Mouse (Mus musculus) kidney, embryonic 16.5 days (tissue): ENCODE results near the gene 1700001C02Rik. TPM values are rescaled to one million over a fixed set of nuclear protein-coding genes. Genes with fewer than 3 reads are reported as not detected.

Experiments used
- ATAC-seq: fragments of 200-750 bp; cut with Nextera tagmentation; 2 replicates; pipeline ENCODE4 v1.8.0; 2017; ENCODE audit warnings: moderate TSS enrichment; ENCODE audit not compliant: low FRiP score, low TSS enrichment
- H3K27ac ChIP-seq: fragments of 300-500 bp; sonication (generic); 2 replicates; pipeline ENCODE4 v1.5.1; 2014; ENCODE audit warnings: low read length
- H3K27me3 ChIP-seq: fragments of 300-500 bp; sonication (generic); 2 replicates; pipeline ENCODE4 v1.6.1; 2014; ENCODE audit warnings: low read length, control low read depth, mixed read lengths; ENCODE audit not compliant: insufficient read depth
- H3K36me3 ChIP-seq: fragments of 300-500 bp; sonication (generic); 2 replicates; pipeline ENCODE4 v1.6.1; 2014; ENCODE audit warnings: low read length, control low read depth, mixed read lengths; ENCODE audit not compliant: insufficient read depth
- H3K4me1 ChIP-seq: fragments of 300-500 bp; sonication (generic); 2 replicates; pipeline ENCODE4 v1.6.1; 2014; ENCODE audit warnings: low read length, control low read depth, mixed read lengths; ENCODE audit not compliant: insufficient read depth
- H3K4me2 ChIP-seq: fragments of 300-500 bp; sonication (generic); replicated peaks from 2 replicates; pipeline ENCODE4 v1.6.1; 2014; ENCODE audit warnings: low read depth, low read length
- H3K4me3 ChIP-seq: fragments of 300-500 bp; sonication (generic); 2 replicates; pipeline ENCODE4 v1.5.1; 2014; ENCODE audit warnings: mild to moderate bottlenecking, low read length
- H3K9ac ChIP-seq: fragments of 300-500 bp; sonication (generic); replicated peaks from 2 replicates; pipeline ENCODE4 v1.6.1; 2014; ENCODE audit warnings: low read length
- H3K9me3 ChIP-seq: fragments of 300-500 bp; sonication (generic); 2 replicates; pipeline ENCODE4 v1.6.1; 2016; ENCODE audit warnings: low read length, control low read depth
- WGBS: fragments of 180-500 bp; shearing (Covaris S2); extraction: QIAGEN DNeasy Blood & Tissue Kit; methylation state at CpG from one replicate; pipeline ENCODE4 v1.1.7; 2014; 5-methylcytosine and 5-hydroxymethylcytosine counted together
- polyA plus RNA-seq: library from polyadenylated mRNA; unstranded; fragments of >200 nt; fragmentation: Nextera tagmentation; extraction: Ambion mirVana; gene quantifications from 2 replicates; pipeline ENCODE4 v1.2.1, GENCODE M21; 2015

The 1700001C02Rik gene
- polyA plus RNA-seq: not detected in 2 replicates

GRCm38 (mm10) chr5:30465861-30466260 lies at the start of gene 1700001C02Rik:
1700001C02Rik (plus strand) TSS chr5:30466047.
- Histone ChIP-seq H3K36me3 (no peaks in the 10 kb centered on the region), H3K4me3 (peak within 1 kb of the TSS; percentile 41), H3K4me2 (peak within 1 kb of the TSS; percentile 70), H3K9ac (no peak within 1 kb of the TSS; the same call in 1 of the 2 replicates), H3K27ac (no peak within 1 kb of the TSS), H3K9me3 (no peaks in the 10 kb centered on the region), H3K4me1 (no peaks in the 10 kb centered on the region), H3K27me3 (peaks cover 14% of the 10 kb centered on the region)
- WGBS: 9% methylated on average over 20 of the region's 21 CpGs
- ATAC-seq: peak; percentile 71; the same call in 1 of the 2 replicates

GRCm38 (mm10) chr5:30416665-30417064 lies 49.2 kb upstream of the 1700001C02Rik start:
- no peaks in the 10 kb centered on the region for H3K27me3 ChIP-seq
- H3K4me3 ChIP-seq: no peak overlapping the region
- ATAC-seq: no peak
- no peak overlapping the region for H3K27ac ChIP-seq
- H3K9me3 ChIP-seq: no peaks in the 10 kb centered on the region
- 72% methylated on average over 5 of the region's 5 CpGs for WGBS
- no peaks in the 10 kb centered on the region for H3K4me1 ChIP-seq
- H3K36me3 ChIP-seq: no peaks in the 10 kb centered on the region
- H3K9ac ChIP-seq: no peak overlapping the region
- no peak overlapping the region for H3K4me2 ChIP-seq

GRCm38 (mm10) chr5:30423121-30423520 lies 42.7 kb upstream of the 1700001C02Rik start:
- no peak overlapping the region for H3K27ac ChIP-seq
- no peak overlapping the region for H3K4me2 ChIP-seq
- no peaks in the 10 kb centered on the region for H3K9me3 ChIP-seq
- ATAC-seq: no peak
- H3K4me1 ChIP-seq: peaks cover 5% of the 10 kb centered on the region; the same call in 1 of the 2 replicates
- H3K36me3 ChIP-seq: no peaks in the 10 kb centered on the region
- H3K27me3 ChIP-seq: no peaks in the 10 kb centered on the region
- no peak overlapping the region for H3K9ac ChIP-seq
- no peak overlapping the region for H3K4me3 ChIP-seq
- 80% methylated on average over 4 of the region's 4 CpGs for WGBS

DNA sequence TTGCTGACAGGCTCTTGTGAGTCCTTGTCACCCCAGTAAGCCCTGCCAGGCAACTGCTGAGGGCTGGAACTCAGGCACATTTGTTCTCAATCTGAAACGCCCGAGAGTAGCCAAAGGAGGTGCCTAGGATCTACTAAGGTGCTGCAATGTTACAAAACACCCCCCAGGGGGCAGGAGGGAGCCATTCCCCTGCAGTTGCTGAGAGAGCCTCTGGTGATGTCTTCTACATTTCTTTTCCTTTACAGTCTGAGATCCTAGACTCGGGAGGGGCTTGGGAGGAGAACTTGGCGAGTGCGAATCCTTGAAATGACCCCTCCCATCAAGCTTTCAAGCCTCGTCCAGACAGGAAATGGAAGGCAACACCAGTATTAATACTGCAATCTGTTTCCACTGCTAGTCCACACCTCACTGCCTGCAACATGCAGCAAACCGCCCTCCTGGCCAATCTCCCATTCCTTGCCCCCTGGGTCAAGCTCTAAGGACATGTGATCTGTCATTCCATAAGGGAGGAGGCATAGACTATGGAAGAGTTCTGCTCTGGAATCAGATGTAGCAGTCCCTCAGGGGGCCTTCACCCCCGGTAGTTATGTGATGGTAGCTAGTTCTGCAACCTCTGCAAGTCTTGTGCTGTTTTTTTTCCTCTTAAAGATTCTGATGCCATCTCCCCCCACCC lies 42.1 kb upstream of the 1700001C02Rik start:
- H3K36me3 ChIP-seq: no peaks in the 10 kb centered on the region
- WGBS: 13% methylated on average over 8 of the region's 8 CpGs
- H3K27ac ChIP-seq: no peak overlapping the region
- H3K9me3 ChIP-seq: no peaks in the 10 kb centered on the region
- ATAC-seq: no peak; the same call in 1 of the 2 replicates
- H3K4me1 ChIP-seq: peaks cover 5% of the 10 kb centered on the region; the same call in 1 of the 2 replicates
- H3K4me2 ChIP-seq: no peak overlapping the region
- no peak overlapping the region for H3K9ac ChIP-seq
- no peak overlapping the region for H3K4me3 ChIP-seq
- no peaks in the 10 kb centered on the region for H3K27me3 ChIP-seq

- WGBS: 86% methylated on average over 6 of the region's 6 CpGs
- H3K9ac ChIP-seq: no peak overlapping the region
- H3K27me3 ChIP-seq: no peaks in the 10 kb centered on the region
- peaks cover 5% of the 10 kb centered on the region; the same call in 1 of the 2 replicates for H3K4me1 ChIP-seq
- no peak overlapping the region for H3K27ac ChIP-seq
- ATAC-seq: no peak
- no peak overlapping the region for H3K4me3 ChIP-seq
- no peak overlapping the region for H3K4me2 ChIP-seq
- H3K36me3 ChIP-seq: no peaks in the 10 kb centered on the region
- H3K9me3 ChIP-seq: no peaks in the 10 kb centered on the region
These were observed 38.4 kb upstream of the 1700001C02Rik start for GRCm38 (mm10) chr5:30427406-30427805.

DNA sequence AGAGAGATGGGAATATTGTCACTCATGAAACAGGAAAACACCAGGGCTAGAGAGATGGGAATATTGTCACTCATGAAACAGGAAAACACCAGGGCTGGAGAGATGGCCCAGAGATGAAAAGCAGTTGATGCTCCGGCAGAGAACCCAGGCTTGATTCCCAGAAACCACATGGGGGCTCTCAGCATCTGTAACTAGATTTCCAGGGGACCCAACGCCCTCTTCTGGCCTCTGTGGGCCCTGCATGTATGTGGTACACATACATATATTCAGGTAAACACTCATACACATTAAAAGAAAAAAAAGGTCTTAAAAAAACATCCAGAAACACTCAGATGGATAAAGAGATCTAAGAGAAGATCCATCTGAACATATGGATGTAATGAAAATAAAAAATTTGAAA lies 26.9 kb upstream of the 1700001C02Rik start:
- ATAC-seq: no peak

GRCm38 (mm10) chr5:30440308-30440906 lies 25.4 kb upstream of the 1700001C02Rik start:
- ATAC-seq: no peak
- Histone ChIP-seq H3K4me2 (no peak overlapping the region), H3K4me1 (no peaks in the 10 kb centered on the region), H3K27me3 (no peaks in the 10 kb centered on the region), H3K9ac (no peak overlapping the region), H3K4me3 (no peak overlapping the region), H3K9me3 (no peaks in the 10 kb centered on the region), H3K36me3 (no peaks in the 10 kb centered on the region), H3K27ac (no peak overlapping the region)
- 88% methylated on average over 8 of the region's 8 CpGs for WGBS

More for the DNA sequence above, 26.9 kb upstream of the 1700001C02Rik start:
- WGBS: 53% methylated on average over 2 of the region's 2 CpGs
- H3K9me3 ChIP-seq: no peaks in the 10 kb centered on the region
- no peak overlapping the region for H3K4me3 ChIP-seq
- no peaks in the 10 kb centered on the region for H3K36me3 ChIP-seq
- H3K27me3 ChIP-seq: no peaks in the 10 kb centered on the region
- H3K9ac ChIP-seq: no peak overlapping the region
- H3K27ac ChIP-seq: no peak overlapping the region
- H3K4me1 ChIP-seq: no peaks in the 10 kb centered on the region
- no peak overlapping the region for H3K4me2 ChIP-seq

GRCm38 (mm10) chr5:30442196-30442595 lies 23.7 kb upstream of the 1700001C02Rik start:
- Histone ChIP-seq H3K9ac (no peak overlapping the region), H3K4me2 (no peak overlapping the region), H3K27ac (no peak overlapping the region), H3K4me1 (no peaks in the 10 kb centered on the region), H3K9me3 (no peaks in the 10 kb centered on the region), H3K4me3 (no peak overlapping the region), H3K27me3 (no peaks in the 10 kb centered on the region), H3K36me3 (no peaks in the 10 kb centered on the region)
- no peak for ATAC-seq
- 72% methylated on average over 5 of the region's 5 CpGs for whole genome bisulfite sequencing

DNA sequence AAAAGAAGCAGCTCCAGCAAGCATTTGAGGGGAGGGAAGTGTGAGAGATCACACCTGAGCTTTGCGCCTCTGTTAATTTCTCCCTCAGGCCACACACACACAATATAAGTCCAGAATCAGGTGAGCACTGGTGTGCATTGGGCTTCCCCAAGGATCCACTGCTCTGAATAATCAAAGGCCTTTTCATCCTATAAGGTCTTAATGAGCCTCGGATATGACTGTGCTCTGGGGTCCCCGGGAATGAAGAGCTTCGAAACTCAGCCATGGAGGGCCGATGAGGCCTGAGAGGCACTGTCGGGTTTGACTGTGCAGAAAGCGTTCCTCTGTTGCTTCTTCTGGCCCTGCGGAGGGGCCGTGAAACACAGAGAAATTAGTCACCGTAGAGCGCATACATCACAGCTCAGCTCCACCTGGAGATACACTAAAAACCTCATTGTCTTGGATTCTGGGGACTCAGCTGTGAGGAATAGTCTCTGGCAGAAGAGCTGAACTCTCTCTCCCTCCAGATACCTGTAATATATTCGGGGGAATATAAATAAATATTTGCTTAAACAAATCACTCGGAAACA lies 21.4 kb upstream of the 1700001C02Rik start:
- WGBS: 78% methylated on average over 13 of the region's 13 CpGs
- H3K27me3 ChIP-seq: no peaks in the 10 kb centered on the region
- H3K36me3 ChIP-seq: no peaks in the 10 kb centered on the region
- H3K9ac ChIP-seq: no peak overlapping the region
- ATAC-seq: no peak
- no peaks in the 10 kb centered on the region for H3K4me1 ChIP-seq
- no peaks in the 10 kb centered on the region for H3K9me3 ChIP-seq
- H3K27ac ChIP-seq: no peak overlapping the region
- H3K4me2 ChIP-seq: no peak overlapping the region
- H3K4me3 ChIP-seq: no peak overlapping the region

- no peak overlapping the region for H3K4me2 ChIP-seq
- no peak overlapping the region for H3K27ac ChIP-seq
- no peak for ATAC-seq
- no peaks in the 10 kb centered on the region for H3K27me3 ChIP-seq
- no peak overlapping the region for H3K9ac ChIP-seq
- H3K4me3 ChIP-seq: no peak overlapping the region
- no peaks in the 10 kb centered on the region for H3K36me3 ChIP-seq
- no peaks in the 10 kb centered on the region for H3K4me1 ChIP-seq
- H3K9me3 ChIP-seq: no peaks in the 10 kb centered on the region
- WGBS: 48% methylated on average over 6 of the region's 6 CpGs
These were observed 9.8 kb upstream of the 1700001C02Rik start for GRCm38 (mm10) chr5:30456056-30456455.
